Mouse (Mus musculus) ES-Bruce4 (cell line): ENCODE results near the gene Vti1b.

Experiments
- CTCF ChIP-seq: IDR thresholded peaks from one replicate; pipeline ENCODE4 v1.8.1; 2011; ENCODE audit warnings: low read depth, low read length
- EP300 ChIP-seq: IDR thresholded peaks from 2 replicates; pipeline ENCODE4 v1.6.1; 2011; ENCODE audit warnings: low read depth, low read length; ENCODE audit not compliant: insufficient read depth
- POLR2A ChIP-seq: IDR thresholded peaks from one replicate; pipeline ENCODE4 v1.8.1; 2011; ENCODE audit warnings: low read length; ENCODE audit not compliant: insufficient read depth

- TF ChIP-seq CTCF, result no peak
- TF ChIP-seq POLR2A, result no peak
- TF ChIP-seq EP300, result no peak
Measured at GRCm38 (mm10) chr12:79141384-79141783, 31.1 kb downstream of the Vti1b start.
